Mouse (Mus musculus): ENCODE results near the gene Iqschfp. TPM values are rescaled to one million over a fixed set of nuclear protein-coding genes. Genes with fewer than 3 reads are reported as not detected.

Gene Iqschfp
- polyA plus RNA-seq, 1 experiment from 2014 or later = not detected

- WGBS = 55% methylated on average over 6 of the region's 6 CpGs
- no peaks in the 10 kb centered on the region for H3K9me3 ChIP-seq (ENCODE audit: low read length)
- ATAC-seq (no peak), DNase-seq (ENCODE audit: low spot score) (no peak)
- H3K36me3 ChIP-seq (ENCODE audit: insufficient read depth, low read length) = no peaks in the 10 kb centered on the region
- H3K4me2 ChIP-seq (replicated peaks; ENCODE audit: low read depth, low read length) = no peak overlapping the region
- H3K27me3 ChIP-seq (replicated peaks; ENCODE audit: insufficient read depth, low read length) = no peaks in the 10 kb centered on the region
- no peak overlapping the region for H3K9ac ChIP-seq (replicated peaks; ENCODE audit: low read depth)
- H3K27ac ChIP-seq (ENCODE audit: low read length) = no peak overlapping the region
- TF ChIP-seq EP300 (IDR thresholded peaks at IDR 0.05) = no peak
- no peak for TF ChIP-seq CTCF (IDR thresholded peaks at IDR 0.05)
- H3K4me3 ChIP-seq (ENCODE audit: low read depth, low read length) = no peak overlapping the region
- H3K4me1 ChIP-seq (ENCODE audit: insufficient read depth, low read depth, low read length) = no peaks in the 10 kb centered on the region
These were observed 653.9 kb downstream of the Iqschfp start for GRCm38 (mm10) chr3:68545898-68546297.

- TF ChIP-seq CTCF (IDR thresholded peaks at IDR 0.05) (no peak), EP300 (IDR thresholded peaks at IDR 0.05) (0 out of 2 replicates have a peak, but pooled peaks have one; percentile 32)
- H3K27ac ChIP-seq (ENCODE audit: low read length) = no peak overlapping the region
- H3K4me3 ChIP-seq (ENCODE audit: low read depth, low read length) = no peak overlapping the region
- peak; percentile 58 for DNase-seq (ENCODE audit: low spot score)
- H3K4me2 ChIP-seq (replicated peaks; ENCODE audit: low read depth, low read length) = no peak overlapping the region
- H3K9me3 ChIP-seq (ENCODE audit: low read length) = no peaks in the 10 kb centered on the region
- peaks cover 9% of the 10 kb centered on the region; the same call in 1 of the 2 replicates for H3K4me1 ChIP-seq (ENCODE audit: insufficient read depth, low read depth, low read length)
- H3K9ac ChIP-seq (replicated peaks; ENCODE audit: low read depth) = no peak overlapping the region
- no peaks in the 10 kb centered on the region for H3K36me3 ChIP-seq (ENCODE audit: insufficient read depth, low read length)
- peak; percentile 78 for ATAC-seq
- WGBS = 14% methylated on average over 4 of the region's 4 CpGs
- no peaks in the 10 kb centered on the region for H3K27me3 ChIP-seq (replicated peaks; ENCODE audit: insufficient read depth, low read length)
These were observed 663.1 kb downstream of the Iqschfp start for GRCm38 (mm10) chr3:68555087-68555662.

- WGBS = 65% methylated on average over 9 of the region's 9 CpGs
These were observed 664.9 kb downstream of the Iqschfp start for GRCm38 (mm10) chr3:68556891-68557290.

GRCm38 (mm10) chr3:68558744-68559143, 666.7 kb downstream of the Iqschfp start:
- TF ChIP-seq CTCF (IDR thresholded peaks at IDR 0.05) (no peak), EP300 (IDR thresholded peaks at IDR 0.05) (no peak)
- DNase-seq (ENCODE audit: low spot score) (no peak), ATAC-seq (no peak)
- H3K4me3 ChIP-seq (ENCODE audit: low read depth, low read length) = no peak overlapping the region
- H3K9me3 ChIP-seq (ENCODE audit: low read length) = no peaks in the 10 kb centered on the region
- 41% methylated on average over 6 of the region's 6 CpGs for WGBS
- H3K36me3 ChIP-seq (ENCODE audit: insufficient read depth, low read length) = no peaks in the 10 kb centered on the region
- H3K4me2 ChIP-seq (replicated peaks; ENCODE audit: low read depth, low read length) = no peak overlapping the region
- no peaks in the 10 kb centered on the region for H3K27me3 ChIP-seq (replicated peaks; ENCODE audit: insufficient read depth, low read length)
- no peak overlapping the region for H3K27ac ChIP-seq (ENCODE audit: low read length)
- peaks cover 9% of the 10 kb centered on the region; the same call in 1 of the 2 replicates for H3K4me1 ChIP-seq (ENCODE audit: insufficient read depth, low read depth, low read length)
- no peak overlapping the region for H3K9ac ChIP-seq (replicated peaks; ENCODE audit: low read depth)

More at GRCm38 (mm10) chr3:68556891-68557290, 664.9 kb downstream of the Iqschfp start:
- Histone ChIP-seq H3K36me3 (ENCODE audit: insufficient read depth, low read length) (no peaks in the 10 kb centered on the region), H3K4me1 (ENCODE audit: insufficient read depth, low read depth, low read length) (peaks cover 9% of the 10 kb centered on the region; the same call in 1 of the 2 replicates), H3K9ac (replicated peaks; ENCODE audit: low read depth) (no peak overlapping the region), H3K27me3 (replicated peaks; ENCODE audit: insufficient read depth, low read length) (no peaks in the 10 kb centered on the region), H3K4me3 (ENCODE audit: low read depth, low read length) (no peak overlapping the region), H3K4me2 (replicated peaks; ENCODE audit: low read depth, low read length) (no peak overlapping the region), H3K27ac (ENCODE audit: low read length) (no peak overlapping the region), H3K9me3 (ENCODE audit: low read length) (no peaks in the 10 kb centered on the region)
- peak; percentile 76 for DNase-seq (ENCODE audit: low spot score)
- no peak for TF ChIP-seq CTCF (IDR thresholded peaks at IDR 0.05)
- TF ChIP-seq EP300 (IDR thresholded peaks at IDR 0.05) = no peak; the same call in 1 of the 2 replicates
- ATAC-seq = peak; percentile 65

GRCm38 (mm10) chr3:68560057-68560456, 668.0 kb downstream of the Iqschfp start:
- no peak for ATAC-seq
- H3K9ac ChIP-seq (replicated peaks; ENCODE audit: low read depth) = no peak overlapping the region
- H3K27me3 ChIP-seq (replicated peaks; ENCODE audit: insufficient read depth, low read length) = no peaks in the 10 kb centered on the region
- no peak for DNase-seq (ENCODE audit: low spot score)
- TF ChIP-seq EP300 (IDR thresholded peaks at IDR 0.05) = no peak
- no peak for TF ChIP-seq CTCF (IDR thresholded peaks at IDR 0.05)
- H3K27ac ChIP-seq (ENCODE audit: low read length) = no peak overlapping the region
- no peak overlapping the region for H3K4me2 ChIP-seq (replicated peaks; ENCODE audit: low read depth, low read length)
- H3K4me3 ChIP-seq (ENCODE audit: low read depth, low read length) = no peak overlapping the region
- H3K4me1 ChIP-seq (ENCODE audit: insufficient read depth, low read depth, low read length) = peaks cover 4% of the 10 kb centered on the region; the same call in 1 of the 2 replicates
- H3K9me3 ChIP-seq (ENCODE audit: low read length) = no peaks in the 10 kb centered on the region
- WGBS = 70% methylated on average over 5 of the region's 5 CpGs
- no peaks in the 10 kb centered on the region for H3K36me3 ChIP-seq (ENCODE audit: insufficient read depth, low read length)

- 67% methylated on average over 2 of the region's 2 CpGs for WGBS
- Histone ChIP-seq H3K36me3 (ENCODE audit: insufficient read depth, low read length) (no peaks in the 10 kb centered on the region), H3K4me2 (replicated peaks; ENCODE audit: low read depth, low read length) (no peak overlapping the region), H3K27ac (ENCODE audit: low read length) (no peak overlapping the region), H3K4me1 (ENCODE audit: insufficient read depth, low read depth, low read length) (no peaks in the 10 kb centered on the region), H3K4me3 (ENCODE audit: low read depth, low read length) (no peak overlapping the region), H3K27me3 (replicated peaks; ENCODE audit: insufficient read depth, low read length) (no peaks in the 10 kb centered on the region), H3K9me3 (ENCODE audit: low read length) (no peaks in the 10 kb centered on the region), H3K9ac (replicated peaks; ENCODE audit: low read depth) (no peak overlapping the region)
- DNase-seq (ENCODE audit: low spot score) = no peak
- TF ChIP-seq EP300 (IDR thresholded peaks at IDR 0.05) (no peak), CTCF (IDR thresholded peaks at IDR 0.05) (peak; percentile 44)
- ATAC-seq = no peak
These were observed 670.8 kb downstream of the Iqschfp start for GRCm38 (mm10) chr3:68562838-68563237.

All from lung, postnatal 0 days (tissue).